Mouse (Mus musculus) C2C12 (cell line): ENCODE measurements around the gene Upk3a. TPM values are rescaled to one million over a fixed set of nuclear protein-coding genes. Genes with fewer than 3 reads are reported as not detected.

Source experiments
- H3K27me3 ChIP-seq: one replicate; pipeline ENCODE4 v1.6.1; 2011; ENCODE audit not compliant: control insufficient read depth, insufficient read depth, insufficient read length
- H3K36me3 ChIP-seq: one replicate; pipeline ENCODE4 v1.6.1; 2011; ENCODE audit not compliant: control insufficient read depth, insufficient read depth
- H3K4me3 ChIP-seq: one replicate; pipeline ENCODE4 v1.5.1; 2011; ENCODE audit warnings: mild to moderate bottlenecking, control low read depth; ENCODE audit not compliant: poor library complexity, insufficient read depth, severe bottlenecking
- H3K79me2 ChIP-seq: one replicate; pipeline ENCODE4 v1.6.1; 2011; ENCODE audit not compliant: control insufficient read depth, insufficient read depth
- H3K79me3 ChIP-seq: one replicate; pipeline ENCODE4 v1.6.1; 2011; ENCODE audit warnings: low read depth, control low read depth
- H3ac ChIP-seq: one replicate; pipeline ENCODE3; 2011; ENCODE audit warnings: low read depth; ENCODE audit not compliant: control insufficient read depth, insufficient read length
- CEBPB ChIP-seq: IDR thresholded peaks from one replicate; pipeline ENCODE4 v1.6.1; 2011; ENCODE audit warnings: low read depth, mild to moderate bottlenecking, control low read depth, moderate library complexity
- CTCF ChIP-seq: IDR thresholded peaks from one replicate; pipeline ENCODE4 v1.5.1; 2011; ENCODE audit not compliant: control insufficient read depth, insufficient read depth, insufficient read length
- FOSL1 ChIP-seq: IDR thresholded peaks from one replicate; pipeline ENCODE4 v1.8.0; 2011; ENCODE audit warnings: mild to moderate bottlenecking, low read length; ENCODE audit not compliant: poor library complexity, insufficient read depth, severe bottlenecking
- MAX ChIP-seq: IDR thresholded peaks from one replicate; pipeline ENCODE4 v1.6.1; 2011; ENCODE audit warnings: mild to moderate bottlenecking, control low read depth
- MYOD1 ChIP-seq: IDR thresholded peaks from one replicate; pipeline ENCODE4 v1.6.1; 2011; ENCODE audit warnings: low read depth; ENCODE audit not compliant: control insufficient read depth, insufficient read length
- MYOG ChIP-seq: IDR thresholded peaks from one replicate; pipeline ENCODE4 v1.6.1; 2011; ENCODE audit not compliant: control insufficient read depth, insufficient read length; ENCODE audit errors: extremely low read depth
- USF1 ChIP-seq: IDR thresholded peaks from one replicate; pipeline ENCODE4 v1.6.1; 2011; ENCODE audit warnings: low read depth, mild to moderate bottlenecking, control low read depth, moderate library complexity
- polyA plus RNA-seq: library from polyadenylated mRNA; unstranded; fragments of >200 nt; fragmentation: generic; extraction: Trizol; gene quantifications from one replicate; pipeline ENCODE4 v1.2.1, GENCODE M21; 2012; ENCODE audit warnings: missing spikeins

The Upk3a gene
- polyA plus RNA-seq, 1 experiment = not detected

GRCm38 (mm10) chr15:85043116-85043515 is 26.2 kb downstream of the Upk3a start:
- peaks cover 31% of the 10 kb centered on the region for H3K36me3 ChIP-seq
- peaks cover 58% of the 10 kb centered on the region for H3K79me2 ChIP-seq
- no peak for TF ChIP-seq CTCF
- TF ChIP-seq MYOD1 = no peak
- no peak for TF ChIP-seq FOSL1
- TF ChIP-seq CEBPB = no peak
- no peaks in the 10 kb centered on the region for H3K27me3 ChIP-seq
- H3K4me3 ChIP-seq = no peak overlapping the region
- no peak overlapping the region for H3ac ChIP-seq
- peaks cover 37% of the 10 kb centered on the region for H3K79me3 ChIP-seq

GRCm38 (mm10) chr15:85043761-85044160 is 26.8 kb downstream of the Upk3a start:
- H3K79me2 ChIP-seq = peaks cover 52% of the 10 kb centered on the region
- H3K4me3 ChIP-seq = no peak overlapping the region
- peaks cover 37% of the 10 kb centered on the region for H3K36me3 ChIP-seq
- no peak overlapping the region for H3ac ChIP-seq
- peaks cover 33% of the 10 kb centered on the region for H3K79me3 ChIP-seq
- no peaks in the 10 kb centered on the region for H3K27me3 ChIP-seq
- TF ChIP-seq FOSL1 = no peak
- TF ChIP-seq MYOD1 = no peak
- TF ChIP-seq MYOG = no peak
- TF ChIP-seq USF1 = no peak
- no peak for TF ChIP-seq MAX
- TF ChIP-seq CEBPB = no peak
- no peak for TF ChIP-seq CTCF

GRCm38 (mm10) chr15:85046230-85046950 is 29.4 kb downstream of the Upk3a start:
- Histone ChIP-seq H3ac (no peak overlapping the region), H3K4me3 (no peak overlapping the region), H3K79me3 (peaks cover 18% of the 10 kb centered on the region), H3K27me3 (no peaks in the 10 kb centered on the region), H3K36me3 (peaks cover 63% of the 10 kb centered on the region), H3K79me2 (peaks cover 26% of the 10 kb centered on the region)
- no peak for TF ChIP-seq USF1
- no peak for TF ChIP-seq MAX
- no peak for TF ChIP-seq MYOD1
- TF ChIP-seq CTCF = no peak
- no peak for TF ChIP-seq MYOG
- TF ChIP-seq CEBPB = no peak
- TF ChIP-seq FOSL1 = no peak

- no peak for TF ChIP-seq CEBPB
- TF ChIP-seq MYOD1 = no peak
- TF ChIP-seq MAX = no peak
- no peak for TF ChIP-seq MYOG
- no peak for TF ChIP-seq USF1
- no peak for TF ChIP-seq FOSL1
- no peak for TF ChIP-seq CTCF
- Histone ChIP-seq H3K79me3 (peaks cover 13% of the 10 kb centered on the region), H3K36me3 (peaks cover 76% of the 10 kb centered on the region), H3K4me3 (no peak overlapping the region), H3K27me3 (no peaks in the 10 kb centered on the region), H3K79me2 (peaks cover 19% of the 10 kb centered on the region), H3ac (no peak overlapping the region)
These were observed 30.9 kb downstream of the Upk3a start for GRCm38 (mm10) chr15:85047865-85048264.

- no peaks in the 10 kb centered on the region for H3K79me3 ChIP-seq
- H3ac ChIP-seq = no peak overlapping the region
- H3K4me3 ChIP-seq = no peak overlapping the region
- H3K36me3 ChIP-seq = peaks cover 86% of the 10 kb centered on the region
- H3K27me3 ChIP-seq = no peaks in the 10 kb centered on the region
- peaks cover under 1% of the 10 kb centered on the region for H3K79me2 ChIP-seq
- TF ChIP-seq CTCF (no peak), MYOD1 (no peak), MYOG (no peak), FOSL1 (no peak), USF1 (no peak), MAX (no peak), CEBPB (no peak)
These were observed 32.8 kb downstream of the Upk3a start for GRCm38 (mm10) chr15:85049758-85050157.
